Mouse (Mus musculus) intestine, embryonic 14.5 days (tissue): Measurements from ENCODE around the gene Mrpl11. TPM values are rescaled to one million over a fixed set of nuclear protein-coding genes. Genes with fewer than 3 reads are reported as not detected.
"Not testable (repeated sequence)": the region's sequence is repeated elsewhere in the genome, so short reads cannot be mapped to it uniquely, and the experiment has no call there.

Source experiments
- ATAC-seq: fragments of 200-750 bp; cut with Nextera tagmentation; replicated peaks from 2 replicates; pipeline ENCODE4 v1.8.0; 2017; ENCODE audit warnings: low read depth, moderate number of reproducible peaks, moderate TSS enrichment, moderate library complexity; ENCODE audit not compliant: low FRiP score, low TSS enrichment
- DNase-seq: peaks from one replicate; pipeline ENCODE4 v3.0.0-alpha.2; 2018; ENCODE audit warnings: low spot score
- H3K27ac ChIP-seq: fragments of 300-500 bp; sonication (generic); 2 replicates; pipeline ENCODE4 v1.5.1; 2014; ENCODE audit warnings: low read depth, mild to moderate bottlenecking, control low read depth
- H3K27me3 ChIP-seq: fragments of 300-500 bp; sonication (generic); replicated peaks from 2 replicates; pipeline ENCODE4 v1.6.1; 2014; ENCODE audit warnings: low read length, control low read depth; ENCODE audit not compliant: control insufficient read depth, insufficient read depth
- H3K36me3 ChIP-seq: fragments of 300-500 bp; sonication (generic); 2 replicates; pipeline ENCODE4 v1.6.1; 2014; ENCODE audit warnings: low read length, control low read depth; ENCODE audit not compliant: control insufficient read depth, insufficient read depth
- H3K4me1 ChIP-seq: fragments of 300-500 bp; sonication (generic); replicated peaks from 2 replicates; pipeline ENCODE4 v1.6.1; 2014; ENCODE audit warnings: low read length, control low read depth, mixed read lengths; ENCODE audit not compliant: control insufficient read depth, insufficient read depth
- H3K4me2 ChIP-seq: fragments of 300-500 bp; sonication (generic); 2 replicates; pipeline ENCODE4 v1.6.1; 2014; ENCODE audit warnings: low read length
- H3K4me3 ChIP-seq: fragments of 300-500 bp; sonication (generic); 2 replicates; pipeline ENCODE4 v1.5.1; 2014; ENCODE audit warnings: low read depth, low read length, control low read depth, mixed read lengths
- H3K9ac ChIP-seq: fragments of 300-500 bp; sonication (generic); 2 replicates; pipeline ENCODE4 v1.6.1; 2014; ENCODE audit warnings: mild to moderate bottlenecking, low read length
- H3K9me3 ChIP-seq: fragments of 300-500 bp; sonication (generic); 2 replicates; pipeline ENCODE4 v1.6.1; 2016; ENCODE audit warnings: low read length, control low read depth; ENCODE audit not compliant: control insufficient read depth
- WGBS: fragments of 180-500 bp; shearing (Covaris S2); extraction: QIAGEN DNeasy Blood & Tissue Kit; methylation state at CpG from one replicate; pipeline ENCODE4 v1.1.7; 2014; 5-methylcytosine and 5-hydroxymethylcytosine counted together
- polyA plus RNA-seq: library from polyadenylated mRNA; unstranded; fragments of >200 nt; fragmentation: Nextera tagmentation; extraction: Ambion mirVana; gene quantifications from 2 replicates; pipeline ENCODE4 v1.2.1, GENCODE M21; 2014

Mrpl11 gene
- polyA plus RNA-seq, 1 experiment from 2014 or later: 119 TPM

DNA sequence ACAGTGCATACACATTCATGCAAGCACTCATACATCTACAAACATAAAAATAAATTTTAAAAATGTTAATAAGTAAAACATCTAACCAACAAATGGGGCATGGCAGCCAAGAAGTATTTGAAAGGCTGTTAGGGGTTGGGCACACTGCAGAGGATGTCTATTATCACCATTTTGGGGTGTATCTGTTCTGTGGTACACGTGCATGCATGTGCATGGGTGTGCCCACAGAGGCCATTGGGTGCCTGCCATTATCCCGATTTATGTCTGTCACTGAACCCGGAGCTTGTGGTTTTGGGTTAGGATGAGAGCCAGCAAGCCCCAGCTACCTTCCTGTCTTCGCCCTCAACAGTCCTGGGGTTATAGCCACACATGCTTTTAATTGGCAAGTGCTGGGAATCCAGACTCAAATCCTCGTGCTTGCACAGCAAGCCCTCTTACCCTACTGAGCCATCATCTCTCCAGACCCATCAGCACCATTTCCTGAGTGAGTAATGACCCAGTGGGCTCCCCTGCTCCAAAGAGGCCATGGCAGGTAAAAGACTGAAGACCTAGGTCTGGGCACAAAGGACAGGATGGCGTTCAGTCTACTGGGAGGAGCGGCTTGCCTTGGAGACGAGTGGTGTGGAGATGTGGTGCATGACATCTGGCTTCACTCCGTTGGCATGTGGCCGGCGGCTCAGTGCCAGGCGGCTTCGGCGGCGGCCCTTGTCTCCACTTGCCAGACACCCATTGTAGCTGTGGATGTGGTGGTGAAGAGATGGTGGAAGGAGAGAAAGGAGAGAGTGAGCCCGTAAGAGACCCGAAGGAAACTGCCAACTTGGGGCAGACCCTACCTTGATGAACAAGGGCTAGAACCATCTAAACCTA lies 24.3 kb upstream of the Mrpl11 start:
- no peak overlapping the region for H3K27ac ChIP-seq
- H3K9ac ChIP-seq: no peak overlapping the region
- no peaks in the 10 kb centered on the region for H3K36me3 ChIP-seq
- ATAC-seq (no peak), DNase-seq (no peak)
- H3K4me2 ChIP-seq: no peak overlapping the region
- H3K4me1 ChIP-seq: peaks cover 4% of the 10 kb centered on the region; the same call in 1 of the 2 replicates
- no peak overlapping the region for H3K4me3 ChIP-seq
- H3K9me3 ChIP-seq: no peaks in the 10 kb centered on the region
- H3K27me3 ChIP-seq: no peaks in the 10 kb centered on the region
- WGBS: 88% methylated on average over 17 of the region's 17 CpGs

DNA sequence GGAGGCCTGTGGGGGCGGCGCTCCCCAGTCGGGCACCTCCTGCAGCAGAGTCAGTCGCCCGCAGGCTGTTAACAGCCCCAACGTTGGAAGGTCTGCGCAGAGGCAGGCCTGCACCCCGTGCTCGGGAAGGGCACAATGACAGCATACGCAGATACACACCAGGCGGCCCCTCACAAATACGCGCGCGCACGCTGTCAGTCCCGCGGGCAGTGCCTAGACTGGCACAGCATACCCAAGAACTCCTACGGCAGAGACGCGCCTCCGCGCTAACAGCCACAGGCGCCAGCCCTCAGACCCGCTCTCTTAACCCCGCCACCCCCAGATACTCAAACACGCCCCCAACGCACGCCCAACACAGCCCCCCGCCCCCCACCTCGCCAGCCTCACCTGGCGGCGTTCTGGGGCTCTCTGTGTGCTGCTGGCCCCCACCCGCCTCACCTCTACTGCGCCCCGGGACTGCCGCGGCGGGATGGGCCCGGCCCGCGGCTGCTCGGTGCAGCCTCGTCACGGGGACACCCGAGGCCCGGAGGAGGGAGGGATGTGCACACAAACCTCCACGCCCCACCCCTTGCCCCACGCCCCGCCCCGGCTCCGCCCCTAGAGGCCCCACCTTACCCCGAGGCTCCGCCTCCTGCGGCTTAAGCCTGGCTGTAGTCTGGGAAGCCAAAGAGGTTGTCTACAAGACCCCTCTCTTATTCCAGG lies 19.2 kb upstream of the Mrpl11 start, which contains the start of gene Peli3:
Gene Peli3, minus strand, starts transcription at position 577 of the 702 bp plus-strand sequence.
- DNase-seq: peak; percentile 95
- Histone ChIP-seq H3K27ac (no peak within 1 kb of the TSS), H3K36me3 (no peaks in the 10 kb centered on the region), H3K4me3 (peak within 1 kb of the TSS; percentile 60), H3K4me1 (peaks cover 9% of the 10 kb centered on the region), H3K9me3 (no peaks in the 10 kb centered on the region), H3K27me3 (no peaks in the 10 kb centered on the region), H3K9ac (peak within 1 kb of the TSS; percentile 58), H3K4me2 (peak within 1 kb of the TSS; percentile 93)
- WGBS: under 1% methylated on average over 48 of the region's 55 CpGs
- ATAC-seq: peak; percentile 93

DNA sequence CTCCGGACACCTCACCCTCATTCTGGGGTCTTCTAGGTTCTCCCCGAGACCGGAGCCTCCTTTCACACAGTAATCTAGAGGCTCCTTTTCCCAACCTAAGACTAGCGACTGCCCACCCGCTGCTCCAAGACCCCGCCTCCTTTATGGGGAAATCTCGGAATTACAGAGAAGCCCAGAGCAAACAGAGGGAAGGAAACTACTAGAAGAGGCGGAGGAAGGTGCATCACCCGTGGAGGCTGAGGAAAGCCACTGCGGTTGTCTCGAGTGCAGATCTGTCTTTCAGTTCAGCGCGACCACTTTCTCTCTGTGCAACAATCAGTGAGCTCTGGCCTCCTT lies 18.7 kb upstream of the Mrpl11 start:
- H3K27ac ChIP-seq: no peak overlapping the region

DNA sequence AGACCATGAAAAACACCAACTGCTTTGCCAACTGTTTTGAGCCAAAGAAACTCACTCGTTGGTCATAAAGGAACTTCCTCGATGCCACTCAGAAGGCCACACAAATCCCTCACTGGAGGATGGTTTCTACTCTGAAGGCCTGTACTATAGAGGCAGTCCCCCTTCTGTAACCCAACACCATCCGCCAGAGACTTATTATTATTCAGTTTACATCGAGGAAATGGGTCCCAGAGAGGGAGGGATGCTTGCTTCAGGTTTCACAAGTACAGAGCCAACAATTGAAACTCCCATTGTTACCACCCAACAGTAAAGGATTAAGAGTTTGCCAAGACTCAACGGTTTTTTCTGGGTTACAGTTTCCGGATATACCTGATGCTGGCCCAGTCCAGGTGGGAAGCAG lies 16.4 kb upstream of the Mrpl11 start:
- 50% methylated on average over 6 of the region's 6 CpGs for WGBS
- H3K4me2 ChIP-seq: no peak overlapping the region
- H3K4me1 ChIP-seq: peaks cover 9% of the 10 kb centered on the region
- H3K9ac ChIP-seq: no peak overlapping the region
- H3K27me3 ChIP-seq: no peaks in the 10 kb centered on the region
- no peaks in the 10 kb centered on the region for H3K9me3 ChIP-seq
- H3K4me3 ChIP-seq: no peak overlapping the region
- ATAC-seq (no peak), DNase-seq (no peak)
- no peak overlapping the region for H3K27ac ChIP-seq
- no peaks in the 10 kb centered on the region for H3K36me3 ChIP-seq

More for the DNA sequence above, 18.7 kb upstream of the Mrpl11 start:
- Histone ChIP-seq H3K9me3 (no peaks in the 10 kb centered on the region), H3K4me1 (peaks cover 9% of the 10 kb centered on the region), H3K9ac (peak overlapping the region; percentile 41; the same call in 1 of the 2 replicates), H3K4me2 (peak overlapping the region; percentile 93), H3K4me3 (peak overlapping the region; percentile 60), H3K27me3 (no peaks in the 10 kb centered on the region), H3K36me3 (no peaks in the 10 kb centered on the region)
- 3% methylated on average over 13 of the region's 13 CpGs for WGBS
- DNase-seq (no peak), ATAC-seq (peak; percentile 73)

DNA sequence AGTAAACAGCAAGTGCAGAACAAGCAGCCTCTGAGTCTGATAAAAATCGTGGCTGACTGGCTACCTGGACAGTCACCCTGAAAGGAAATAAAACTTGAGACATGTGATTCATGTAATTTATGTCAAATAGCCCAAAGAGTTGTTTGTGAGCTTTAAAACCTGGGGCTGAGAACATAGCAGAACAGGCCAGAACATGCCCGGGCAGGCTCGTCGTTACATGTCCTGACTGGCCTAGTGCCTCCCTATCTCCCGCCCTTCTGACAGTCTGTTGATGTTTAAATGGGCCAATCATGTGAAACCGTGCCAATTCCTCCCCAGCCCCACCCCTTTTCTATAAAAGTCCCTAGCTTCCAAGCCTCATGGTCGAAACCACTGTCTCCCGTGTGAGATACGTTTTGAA lies 13.3 kb upstream of the Mrpl11 start:
- H3K27ac ChIP-seq, H3K4me3 ChIP-seq, H3K9ac ChIP-seq, H3K4me2 ChIP-seq, H3K4me1 ChIP-seq, H3K36me3 ChIP-seq, H3K9me3 ChIP-seq, ATAC-seq, H3K27me3 ChIP-seq, DNase-seq: not testable (repeated sequence)
- WGBS: 76% methylated on average over 9 of the region's 9 CpGs

DNA sequence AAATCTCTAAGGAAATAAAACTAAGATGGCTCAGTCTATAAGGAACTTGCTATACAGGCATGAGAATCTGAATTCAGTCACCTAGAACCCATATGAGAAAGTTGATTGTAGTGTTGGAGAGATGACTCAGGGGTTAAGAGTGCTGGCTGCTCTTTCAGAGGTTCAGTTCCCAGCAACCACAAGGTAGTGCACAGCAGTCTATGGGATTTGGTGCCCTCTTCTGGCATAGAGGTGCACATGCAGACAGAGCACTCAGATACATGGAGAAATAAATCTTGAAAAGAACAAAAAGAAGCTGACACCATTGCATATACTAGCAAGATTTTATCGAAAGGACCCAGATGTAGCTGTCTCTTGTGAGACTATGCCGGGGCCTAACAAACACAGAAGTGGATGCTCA lies 6.3 kb downstream of the Mrpl11 start:
- H3K36me3 ChIP-seq: peaks cover 26% of the 10 kb centered on the region
- no peak overlapping the region for H3K4me2 ChIP-seq
- no peak for ATAC-seq
- DNase-seq: no peak
- no peak overlapping the region for H3K4me3 ChIP-seq
- no peak overlapping the region for H3K9ac ChIP-seq
- 62% methylated on average over 2 of the region's 2 CpGs for WGBS
- no peak overlapping the region for H3K27ac ChIP-seq
- no peaks in the 10 kb centered on the region for H3K9me3 ChIP-seq
- H3K27me3 ChIP-seq: no peaks in the 10 kb centered on the region
- H3K4me1 ChIP-seq: no peaks in the 10 kb centered on the region

DNA sequence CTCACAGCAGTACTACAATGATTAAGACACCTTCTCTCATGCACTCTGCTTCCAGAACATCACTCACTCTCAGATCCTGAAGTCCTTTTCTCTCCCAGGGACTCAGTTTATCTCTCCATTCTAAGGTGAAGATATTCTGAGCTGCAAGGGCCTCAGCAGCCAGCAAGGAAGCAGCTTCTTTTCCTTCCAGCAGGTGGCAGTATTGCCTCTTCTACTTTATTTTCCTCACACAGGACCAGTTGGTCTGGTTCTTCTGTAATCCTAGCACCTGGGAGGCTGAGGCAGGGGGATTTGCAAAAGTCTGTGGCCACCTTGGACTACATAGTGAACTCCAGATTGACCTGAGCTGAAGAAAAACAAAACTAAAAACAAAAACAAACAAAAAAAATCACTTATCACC lies 19.8 kb downstream of the Mrpl11 start:
- Histone ChIP-seq H3K9ac (no peak overlapping the region), H3K27me3 (peaks cover 34% of the 10 kb centered on the region), H3K4me3 (no peak overlapping the region), H3K4me2 (no peak overlapping the region), H3K36me3 (no peaks in the 10 kb centered on the region), H3K9me3 (no peaks in the 10 kb centered on the region), H3K27ac (no peak overlapping the region), H3K4me1 (no peaks in the 10 kb centered on the region)
- DNase-seq (peak; percentile 69), ATAC-seq (no peak)

DNA sequence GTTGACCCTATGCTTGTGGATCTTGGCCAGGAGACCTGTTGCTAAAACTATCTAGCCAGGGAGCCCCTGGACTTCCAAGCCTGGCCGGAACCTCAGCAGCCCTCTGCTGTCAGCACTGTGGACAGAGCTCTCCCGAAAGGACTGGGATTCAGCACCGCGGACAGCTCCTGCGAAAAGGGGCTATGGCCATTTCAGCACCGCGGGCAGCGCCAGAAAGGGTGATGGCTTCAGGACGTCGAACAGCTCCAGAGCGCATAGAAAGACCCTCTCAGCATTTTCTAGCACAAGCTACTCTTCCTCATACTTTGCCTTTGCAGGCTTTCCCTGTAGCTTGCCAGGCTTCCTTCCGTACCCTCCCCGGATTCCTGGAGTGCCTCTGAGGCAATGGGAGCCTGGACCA lies 27.1 kb downstream of the Mrpl11 start:
- Histone ChIP-seq H3K27me3 (peaks cover 54% of the 10 kb centered on the region), H3K9ac (no peak overlapping the region), H3K36me3 (no peaks in the 10 kb centered on the region), H3K4me3 (no peak overlapping the region), H3K27ac (no peak overlapping the region), H3K4me2 (no peak overlapping the region), H3K9me3 (no peaks in the 10 kb centered on the region), H3K4me1 (0 out of 2 replicates have a peak, but pooled peaks cover 4% of the 10 kb centered on the region)
- ATAC-seq (no peak), DNase-seq (peak; percentile 100)
- WGBS: 2% methylated on average over 13 of the region's 13 CpGs
